Mouse (Mus musculus): ENCODE measurements around the gene Hspb11.

DNA sequence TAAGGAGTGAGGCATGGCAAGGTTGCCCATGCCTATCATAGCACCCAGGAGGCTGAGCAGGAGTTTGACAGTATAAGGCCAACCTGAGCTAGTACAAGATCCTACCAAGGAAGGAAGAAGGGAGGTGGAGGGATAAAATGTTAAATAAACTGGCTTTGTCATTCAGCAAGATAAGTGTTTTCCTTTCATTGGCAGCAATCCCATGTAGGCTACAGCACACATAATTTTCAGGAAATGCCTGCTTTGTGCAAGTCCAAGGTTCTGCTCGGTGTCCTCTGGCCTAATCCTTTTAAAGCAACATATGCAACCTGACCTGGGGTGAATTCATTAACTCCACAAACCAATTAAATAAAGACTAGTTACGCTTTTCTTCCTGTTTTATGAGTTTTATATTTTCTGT is 8.0 kb upstream of the Hspb11 start:
- TF ChIP-seq CTCF (IDR thresholded peaks at IDR 0.05; ENCODE audit: low read depth, low read length) (no peak), POLR2A (IDR thresholded peaks at IDR 0.05; ENCODE audit: borderline replicate concordance, low read depth, low read length) (no peak)

Data from bone marrow macrophage, adult 2 months (primary cell).